Mouse (Mus musculus) CH12.LX (cell line): ENCODE measurements around the gene Gm20388. TPM values are rescaled to one million over a fixed set of nuclear protein-coding genes. Genes with fewer than 3 reads are reported as not detected.

Experiments used
- DNase-seq: peaks from one replicate; pipeline ENCODE4 v3.0.0-alpha.2; 2013; ENCODE audit errors: extremely low read depth
- H3K27ac ChIP-seq: 2 replicates; pipeline ENCODE4 v1.5.1; 2012; ENCODE audit warnings: low read depth, mild to moderate bottlenecking, control low read depth, moderate library complexity; ENCODE audit not compliant: insufficient read depth
- H3K27me3 ChIP-seq: replicated peaks from 2 replicates; pipeline ENCODE3; 2012; ENCODE audit warnings: inconsistent platforms
- H3K36me3 ChIP-seq, 2 experiments: replicated peaks in 1 of 2; 2 replicates each; pipeline versions ENCODE3 to v1.6.1; 2012; ENCODE audit warnings: inconsistent platforms in 1 of 2, low read length in 1 of 2, mild to moderate bottlenecking in 1 of 2, mixed read lengths in 1 of 2, moderate library complexity in 1 of 2; ENCODE audit not compliant: control insufficient read depth in 1 of 2, insufficient read depth in 1 of 2
- H3K4me1 ChIP-seq, 2 experiments: 2 replicates each; pipeline ENCODE4 v1.6.1; 2012; ENCODE audit warnings: inconsistent platforms in 1 of 2, moderate library complexity in 1 of 2; ENCODE audit not compliant: insufficient read depth in 2 of 2, control insufficient read depth in 1 of 2
- H3K4me2 ChIP-seq: 2 replicates; pipeline ENCODE4 v1.6.1; 2012; ENCODE audit warnings: low read depth, mild to moderate bottlenecking, control low read depth; ENCODE audit not compliant: poor library complexity, insufficient read depth, severe bottlenecking
- H3K4me3 ChIP-seq, 3 experiments: fragments of 150-350 bp in 1 of 3; sonication (generic) in 1 of 3; replicated peaks in 1 of 3; 2 replicates each; pipeline versions ENCODE3 to v1.5.1; 2011 to 2012; ENCODE audit warnings: low read depth in 2 of 3, low read length in 2 of 3, mild to moderate bottlenecking in 2 of 3, moderate library complexity in 2 of 3, control low read depth in 1 of 3, improper control_type of control experiment in 1 of 3, inconsistent platforms in 1 of 3, mixed read lengths in 1 of 3; ENCODE audit not compliant: poor library complexity in 1 of 3
- H3K79me2 ChIP-seq: replicated peaks from 2 replicates; pipeline ENCODE4 v1.6.1; 2012; ENCODE audit warnings: mild to moderate bottlenecking, moderate library complexity; ENCODE audit not compliant: control insufficient read depth, poor library complexity, insufficient read depth, severe bottlenecking; ENCODE audit errors: extremely low read depth
- H3K9ac ChIP-seq: 2 replicates; pipeline ENCODE4 v1.6.1; 2012; ENCODE audit warnings: low read depth, mild to moderate bottlenecking, control low read depth, moderate library complexity; ENCODE audit not compliant: insufficient read depth
- H3K9me3 ChIP-seq: replicated peaks from 2 replicates; pipeline ENCODE3; 2012; ENCODE audit warnings: low read length, inconsistent platforms, mixed read lengths
- BHLHE40 ChIP-seq: IDR thresholded peaks from 2 replicates; pipeline ENCODE4 v1.6.1; 2011; ENCODE audit warnings: mild to moderate bottlenecking, low read depth, low read length, improper control_type of control experiment
- CHD1 ChIP-seq: IDR thresholded peaks from 2 replicates; pipeline ENCODE4 v1.6.1; 2012; ENCODE audit warnings: low read depth, low read length, improper control_type of control experiment, inconsistent platforms
- E2F4 ChIP-seq: IDR thresholded peaks from 2 replicates; pipeline ENCODE4 v1.6.1; 2011; ENCODE audit warnings: low read depth, low read length, improper control_type of control experiment; ENCODE audit not compliant: insufficient replicate concordance
- ELF1 ChIP-seq: IDR thresholded peaks from 2 replicates; pipeline ENCODE4 v1.6.1; 2014; ENCODE audit warnings: low read depth, mild to moderate bottlenecking, inconsistent platforms, low read length, improper control_type of control experiment
- GABPA ChIP-seq: IDR thresholded peaks from 2 replicates; pipeline ENCODE4 v1.6.1; 2012; ENCODE audit warnings: low read depth, low read length, improper control_type of control experiment, inconsistent platforms; ENCODE audit not compliant: insufficient replicate concordance
- IRF4 ChIP-seq: IDR thresholded peaks from 2 replicates; pipeline ENCODE4 v1.6.1; 2014; ENCODE audit warnings: low read depth, mild to moderate bottlenecking, inconsistent platforms, low read length, improper control_type of control experiment
- JUND ChIP-seq: conservative IDR thresholded peaks from 2 replicates; pipeline ENCODE4 v1.6.1; 2011; ENCODE audit warnings: low read depth, low read length, improper control_type of control experiment
- KAT2A ChIP-seq: IDR thresholded peaks from 2 replicates; pipeline ENCODE4 v1.6.1; 2012; ENCODE audit warnings: low read length, improper control_type of control experiment, inconsistent platforms; ENCODE audit not compliant: insufficient replicate concordance
- MAX ChIP-seq: IDR thresholded peaks from 2 replicates; pipeline ENCODE4 v1.6.1; 2011; ENCODE audit warnings: low read length, improper control_type of control experiment
- MAZ ChIP-seq: IDR thresholded peaks from 2 replicates; pipeline ENCODE4 v1.6.1; 2012; ENCODE audit warnings: low read depth, mild to moderate bottlenecking, inconsistent platforms, low read length, improper control_type of control experiment, moderate library complexity
- MXI1 ChIP-seq: IDR thresholded peaks from 2 replicates; pipeline ENCODE4 v1.6.1; 2011; ENCODE audit warnings: mild to moderate bottlenecking, low read depth, low read length, improper control_type of control experiment
- MYC ChIP-seq: IDR thresholded peaks from 2 replicates; pipeline ENCODE4 v1.6.1; 2011; ENCODE audit warnings: low read depth, mild to moderate bottlenecking, improper control_type of control experiment, low read length
- NELFE ChIP-seq: IDR thresholded peaks from 2 replicates; pipeline ENCODE4 v1.6.1; 2011; ENCODE audit warnings: low read depth, low read length, improper control_type of control experiment
- POLR2A ChIP-seq: IDR thresholded peaks from 2 replicates; pipeline ENCODE4 v1.6.1; 2011; ENCODE audit warnings: low read depth, mild to moderate bottlenecking, improper control_type of control experiment, low read length
- POLR2AphosphoS2 ChIP-seq: IDR thresholded peaks from 2 replicates; pipeline ENCODE4 v1.6.1; 2011; ENCODE audit warnings: low read depth, low read length, improper control_type of control experiment
- RAD21 ChIP-seq: IDR thresholded peaks from 2 replicates; pipeline ENCODE4 v1.6.1; 2011; ENCODE audit warnings: low read depth, mild to moderate bottlenecking, low read length, improper control_type of control experiment, moderate library complexity
- SIN3A ChIP-seq: IDR thresholded peaks from 2 replicates; pipeline ENCODE4 v1.6.1; 2012; ENCODE audit warnings: low read length, improper control_type of control experiment, inconsistent platforms
- SMC3 ChIP-seq: IDR thresholded peaks from 2 replicates; pipeline ENCODE4 v1.6.1; 2011; ENCODE audit warnings: low read depth, low read length, improper control_type of control experiment
- TBP ChIP-seq: conservative IDR thresholded peaks from 2 replicates; pipeline ENCODE4 v1.6.1; 2011; ENCODE audit warnings: low read depth, low read length, improper control_type of control experiment
- TCF12 ChIP-seq: IDR thresholded peaks from 2 replicates; pipeline ENCODE4 v1.6.1; 2014; ENCODE audit warnings: low read depth, mild to moderate bottlenecking, inconsistent platforms, low read length, improper control_type of control experiment
- UBTF ChIP-seq: IDR thresholded peaks from 2 replicates; pipeline ENCODE4 v1.6.1; 2012; ENCODE audit warnings: low read depth, mild to moderate bottlenecking, inconsistent platforms, low read length, improper control_type of control experiment, moderate library complexity
- ZKSCAN1 ChIP-seq: IDR thresholded peaks from 2 replicates; pipeline ENCODE4 v1.6.1; 2012; ENCODE audit warnings: low read depth, inconsistent platforms, low read length, improper control_type of control experiment, borderline replicate concordance
- dilution Hi-C: fragments of 300-500 bp; cut with MboI; formaldehyde crosslinking; loops from 2 replicates; pipeline ENCODE4 v1.14.3; 2020; ENCODE audit warnings: low sequenced_read_pairs; ENCODE audit not compliant: extremely low pct_unique_long_range_greater_than_20kb, extremely low pct_ligation_motif_present
- in situ Hi-C: fragments of 300-500 bp; cut with MboI; formaldehyde crosslinking; loops from 3 replicates; pipeline ENCODE4 v1.14.3; 2019; ENCODE audit warnings: low sequenced_read_pairs, low pct_ligation_motif_present, low pct_unique_long_range_greater_than_20kb, mixed read lengths
- polyA plus RNA-seq: library from polyadenylated mRNA; unstranded; fragments of >175 nt; gene quantifications from 2 replicates; pipeline ENCODE4 v1.2.1, GENCODE M21; 2012; ENCODE audit warnings: low read depth; ENCODE audit not compliant: insufficient read length
- total RNA-seq, 2 experiments: library from RNA; depleted of rRNA; stranded (reverse); fragments of 300-350 nt in 1 of 2; fragments of >200 nt in 1 of 2; gene quantifications; 2 replicates each; pipeline ENCODE4 v1.2.3; 2012 to 2014

The Gm20388 gene
- total and polyA plus RNA-seq, 3 experiments, result 14.8 to 26.3 (median 22.2) TPM

- H3K27ac ChIP-seq, result peak overlapping the region; percentile 91
- H3K4me3 ChIP-seq, result peak overlapping the region in 2 of 3 experiments; percentile 82 to 86
- H3K9me3 ChIP-seq, result peaks cover 3% of the 10 kb centered on the region
- H3K36me3 ChIP-seq, result peaks cover 0 to 16% of the 10 kb centered on the region in 2 experiments
- in situ Hi-C loops (loop anchor here (5.0 kb wide), 1 partner anchor 47 kb away; no protein-coding TSS in a partner anchor), dilution Hi-C loops (no loop called here)
- H3K79me2 ChIP-seq, result peaks cover 42% of the 10 kb centered on the region
- peaks cover 16 to 43% of the 10 kb centered on the region in 2 experiments for H3K4me1 ChIP-seq
- TF ChIP-seq POLR2AphosphoS2 (no peak), ZKSCAN1 (no peak), POLR2A (0 out of 2 replicates have a peak, but pooled peaks have one; percentile 14), MXI1 (0 out of 2 replicates have a peak, but pooled peaks have one; percentile 24)
- H3K9ac ChIP-seq, result peak overlapping the region; percentile 39
- peak overlapping the region; percentile 67 for H3K4me2 ChIP-seq
- no peak for DNase-seq
- no peaks in the 10 kb centered on the region for H3K27me3 ChIP-seq
Observed at GRCm38 (mm10) chr8:122548891-122549439, 2638.3 kb downstream of the Gm20388 start.

GRCm38 (mm10) chr8:122550234-122550994 is 2639.8 kb downstream of the Gm20388 start:
- no peaks in the 10 kb centered on the region for H3K9me3 ChIP-seq
- peak overlapping the region; percentile 67 for H3K4me2 ChIP-seq
- H3K27me3 ChIP-seq, result no peaks in the 10 kb centered on the region
- DNase-seq, result no peak
- peak overlapping the region; percentile 69 to 86 (median 82) for H3K4me3 ChIP-seq
- TF ChIP-seq TBP (0 out of 2 replicates have a peak, but pooled peaks have one; percentile 21), KAT2A (no peak), CHD1 (peak; percentile 91), ZKSCAN1 (no peak), UBTF (peak; percentile 77; the same call in 1 of the 2 replicates), IRF4 (no peak; the same call in 1 of the 2 replicates), MAX (no peak), ELF1 (no peak), SIN3A (peak; percentile 74), BHLHE40 (no peak), POLR2A (no peak), SMC3 (no peak), GABPA (no peak), NELFE (no peak), JUND (no peak), E2F4 (no peak), MAZ (no peak), RAD21 (no peak), MYC (0 out of 2 replicates have a peak, but pooled peaks have one; percentile 13), MXI1 (no peak), TCF12 (no peak)
- dilution Hi-C loops (no loop called here), in situ Hi-C loops (no loop called here)
- H3K4me1 ChIP-seq, result peaks cover 13 to 42% of the 10 kb centered on the region in 2 experiments
- peak overlapping the region; percentile 31 for H3K9ac ChIP-seq
- peak overlapping the region; percentile 53 for H3K27ac ChIP-seq
- peaks cover 28% of the 10 kb centered on the region for H3K79me2 ChIP-seq
- H3K36me3 ChIP-seq, result peaks cover 0 to 6% of the 10 kb centered on the region in 2 experiments
